Mouse (Mus musculus) stomach, postnatal 0 days (tissue): ENCODE results near the gene Bcat1.

ENCODE experiments used
- CTCF ChIP-seq: IDR thresholded peaks from 2 replicates; pipeline ENCODE4 v1.5.1; 2016; ENCODE audit warnings: antibody characterized with exemption, low read depth, mild to moderate bottlenecking, moderate library complexity
- EP300 ChIP-seq: optimal IDR thresholded peaks from 2 replicates; pipeline ENCODE3; 2016; ENCODE audit warnings: antibody characterized with exemption

GRCm38 (mm10) chr6:145088451-145089113, 12.6 kb upstream of the Bcat1 start:
- TF ChIP-seq CTCF (peak; percentile 80), EP300 (no peak)
